Mouse (Mus musculus) midbrain, embryonic 13.5 days (tissue): ENCODE measurements around the gene Gm12216. TPM values are rescaled to one million over a fixed set of nuclear protein-coding genes. Genes with fewer than 3 reads are reported as not detected.

Experiments used
- ATAC-seq: fragments of 200-750 bp; cut with Nextera tagmentation; 2 replicates; pipeline ENCODE4 v1.8.0; 2017; ENCODE audit warnings: mild to moderate bottlenecking, moderate TSS enrichment, moderate library complexity
- H3K27ac ChIP-seq: fragments of 300-500 bp; sonication (generic); 2 replicates; pipeline ENCODE4 v1.5.1; 2015; ENCODE audit warnings: inconsistent platforms, mild to moderate bottlenecking, moderate library complexity
- H3K27me3 ChIP-seq: fragments of 300-500 bp; sonication (generic); 2 replicates; pipeline ENCODE4 v1.6.1; 2015; ENCODE audit warnings: mild to moderate bottlenecking, inconsistent platforms
- H3K36me3 ChIP-seq: fragments of 300-500 bp; sonication (generic); 2 replicates; pipeline ENCODE4 v1.6.1; 2015; ENCODE audit warnings: mild to moderate bottlenecking, inconsistent platforms
- H3K4me1 ChIP-seq: fragments of 300-500 bp; sonication (generic); replicated peaks from 2 replicates; pipeline ENCODE4 v1.6.1; 2015; ENCODE audit warnings: inconsistent platforms
- H3K4me2 ChIP-seq: fragments of 300-500 bp; sonication (generic); replicated peaks from 2 replicates; pipeline ENCODE4 v1.6.1; 2015; ENCODE audit warnings: moderate library complexity, mild to moderate bottlenecking, inconsistent platforms
- H3K4me3 ChIP-seq: fragments of 300-500 bp; sonication (generic); replicated peaks from 2 replicates; pipeline ENCODE4 v1.5.1; 2015; ENCODE audit warnings: mild to moderate bottlenecking, inconsistent platforms
- H3K9ac ChIP-seq: fragments of 300-500 bp; sonication (generic); replicated peaks from 2 replicates; pipeline ENCODE4 v1.6.1; 2015; ENCODE audit warnings: mild to moderate bottlenecking, inconsistent platforms
- H3K9me3 ChIP-seq: fragments of 300-500 bp; sonication (generic); 2 replicates; pipeline ENCODE4 v1.6.1; 2016; ENCODE audit warnings: mild to moderate bottlenecking, inconsistent platforms
- WGBS: fragments of 180-500 bp; shearing (Covaris S2); methylation state at CpG from one replicate; pipeline ENCODE4 v1.1.7; 2015; 5-methylcytosine and 5-hydroxymethylcytosine counted together
- polyA plus RNA-seq: library from polyadenylated mRNA; unstranded; fragments of >200 nt; fragmentation: Nextera tagmentation; extraction: Ambion mirVana; gene quantifications from 2 replicates; pipeline ENCODE4 v1.2.1, GENCODE M21; 2015

Gene Gm12216
- polyA plus RNA-seq, 1 experiment from 2014 or later = 0.40 TPM

DNA sequence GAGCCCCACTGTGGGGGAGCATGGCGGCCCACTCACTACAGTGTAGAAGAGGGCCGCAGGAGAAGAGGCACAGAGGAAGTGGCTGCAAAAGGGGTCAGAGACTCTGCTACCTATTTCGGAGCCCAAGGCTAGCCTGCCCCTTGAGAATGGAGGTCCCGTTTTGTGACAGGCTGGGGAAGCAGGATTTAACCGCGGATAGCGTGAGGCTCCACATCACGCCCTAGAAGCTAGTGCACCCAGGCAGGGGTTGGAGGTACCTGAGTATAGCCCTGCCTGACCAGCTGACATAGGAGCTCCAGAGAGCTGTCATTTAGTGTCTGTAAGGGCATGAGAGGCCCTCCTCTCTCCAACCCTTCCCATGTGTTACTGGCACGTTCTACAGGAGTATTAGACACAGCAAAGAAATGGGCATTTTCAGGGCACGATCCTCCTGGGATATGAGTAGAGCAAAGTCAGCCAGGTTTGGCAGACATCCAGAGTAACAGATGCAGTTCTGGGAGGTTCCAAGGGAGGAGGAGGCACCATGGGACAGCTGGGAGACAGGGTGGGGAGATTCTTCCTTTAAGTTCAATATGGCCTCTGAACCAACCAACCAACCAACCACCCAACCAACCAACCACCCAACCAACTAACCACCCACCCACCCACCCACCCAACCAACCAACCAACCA, 60.9 kb downstream of the Gm12216 start:
- no peak for ATAC-seq

DNA sequence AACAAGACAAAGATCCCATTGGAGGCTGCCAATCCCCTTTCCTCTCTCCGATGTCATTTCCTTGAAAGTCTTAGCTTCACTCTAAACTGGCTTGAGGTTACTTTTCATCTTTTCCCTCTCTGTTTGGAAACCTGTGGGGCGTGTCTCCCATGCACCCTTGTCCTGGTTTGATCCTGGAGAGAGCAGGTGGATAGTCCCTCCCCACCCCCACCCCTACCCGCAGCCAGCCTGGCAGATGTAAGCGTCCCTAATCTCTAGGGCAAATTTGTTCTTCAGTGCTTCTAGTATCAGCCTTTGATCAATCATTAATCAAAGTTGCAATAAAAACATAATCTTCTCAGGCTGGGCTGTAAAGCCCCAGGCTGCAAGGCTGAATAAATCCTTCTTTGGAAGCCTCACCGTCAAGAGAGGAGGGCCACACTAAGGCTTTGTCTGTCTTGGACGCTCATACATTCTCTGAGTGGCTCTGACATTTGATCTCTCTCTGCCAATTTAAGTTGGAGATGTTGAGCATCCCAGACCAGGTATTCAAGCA, 61.6 kb downstream of the Gm12216 start:
- ATAC-seq = no peak
- H3K4me2 ChIP-seq = no peak overlapping the region
- no peaks in the 10 kb centered on the region for H3K36me3 ChIP-seq
- H3K27ac ChIP-seq = no peak overlapping the region
- H3K4me3 ChIP-seq = no peak overlapping the region
- no peaks in the 10 kb centered on the region for H3K9me3 ChIP-seq
- no peaks in the 10 kb centered on the region for H3K27me3 ChIP-seq
- H3K9ac ChIP-seq = no peak overlapping the region
- 41% methylated on average over 6 of the region's 6 CpGs for WGBS
- peaks cover 14% of the 10 kb centered on the region for H3K4me1 ChIP-seq

More for the DNA sequence above, 60.9 kb downstream of the Gm12216 start:
- no peaks in the 10 kb centered on the region for H3K36me3 ChIP-seq
- H3K27me3 ChIP-seq = no peaks in the 10 kb centered on the region
- no peak overlapping the region for H3K4me2 ChIP-seq
- no peak overlapping the region for H3K27ac ChIP-seq
- H3K9me3 ChIP-seq = no peaks in the 10 kb centered on the region
- peaks cover 14% of the 10 kb centered on the region for H3K4me1 ChIP-seq
- H3K9ac ChIP-seq = no peak overlapping the region
- no peak overlapping the region for H3K4me3 ChIP-seq
- WGBS = 91% methylated on average over 10 of the region's 10 CpGs

DNA sequence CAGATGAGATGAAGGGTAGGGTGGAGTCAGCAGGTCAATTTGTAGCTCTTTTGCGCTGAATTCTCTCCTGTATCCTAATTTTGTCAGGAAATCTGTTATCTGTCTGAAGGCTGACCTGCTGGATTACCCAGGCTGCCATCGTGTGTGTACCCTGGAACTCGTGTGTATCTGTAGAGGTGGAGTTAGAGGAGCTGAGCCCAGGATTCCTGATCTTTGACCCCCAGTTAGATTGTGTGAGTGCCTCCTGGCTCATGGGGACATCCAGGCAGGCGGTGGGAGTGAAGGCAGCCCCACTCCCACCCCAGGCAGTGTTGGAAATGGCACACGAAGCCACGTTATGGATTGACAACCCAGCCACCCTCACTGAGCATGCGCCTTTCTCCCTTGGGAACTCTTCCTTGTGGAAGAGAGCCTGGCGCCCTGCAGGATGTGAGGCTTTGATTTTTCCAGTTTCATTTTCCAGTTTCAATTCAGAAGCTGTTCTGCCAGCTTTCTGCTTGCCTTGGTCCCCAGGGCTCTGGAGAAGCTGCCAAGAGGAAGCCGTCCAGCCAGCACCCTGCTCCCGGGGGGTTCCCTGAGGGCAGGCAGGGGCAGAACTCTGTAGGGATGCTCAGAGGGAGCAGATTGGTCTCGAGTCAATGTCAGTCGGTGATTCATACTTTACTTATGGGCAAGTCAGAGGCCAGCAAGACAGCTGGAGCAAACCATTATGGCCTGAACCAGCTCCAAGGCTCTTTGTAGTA, 62.5 kb downstream of the Gm12216 start:
- H3K27ac ChIP-seq = no peak overlapping the region
- no peaks in the 10 kb centered on the region for H3K27me3 ChIP-seq
- peaks cover 14% of the 10 kb centered on the region for H3K4me1 ChIP-seq
- no peak overlapping the region for H3K4me3 ChIP-seq
- H3K9ac ChIP-seq = no peak overlapping the region
- no peak for ATAC-seq
- H3K4me2 ChIP-seq = no peak overlapping the region
- 73% methylated on average over 12 of the region's 12 CpGs for WGBS
- H3K9me3 ChIP-seq = no peaks in the 10 kb centered on the region
- no peaks in the 10 kb centered on the region for H3K36me3 ChIP-seq

DNA sequence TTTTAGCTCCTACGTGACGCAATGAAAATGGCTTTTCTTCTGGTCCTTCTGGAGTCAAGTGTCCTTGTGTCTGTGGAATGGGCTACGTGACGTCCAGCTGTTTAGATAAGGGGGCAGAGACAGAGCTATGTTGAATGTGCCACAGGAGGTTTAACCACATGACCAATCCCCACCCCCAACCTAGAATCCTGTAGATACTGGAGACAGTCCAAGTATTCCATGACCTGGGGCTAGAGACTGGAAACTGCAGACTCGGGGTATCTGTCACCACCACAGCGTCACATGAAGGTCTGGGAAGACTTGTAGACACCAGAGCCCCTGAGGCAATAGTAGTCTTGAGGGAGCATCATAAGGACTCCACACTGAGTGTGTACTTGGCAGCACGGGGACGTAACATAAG, 63.2 kb downstream of the Gm12216 start:
- no peak for ATAC-seq
- Histone ChIP-seq H3K9me3 (no peaks in the 10 kb centered on the region), H3K36me3 (no peaks in the 10 kb centered on the region), H3K4me3 (no peak overlapping the region), H3K4me1 (peaks cover 14% of the 10 kb centered on the region), H3K27me3 (no peaks in the 10 kb centered on the region), H3K9ac (no peak overlapping the region), H3K4me2 (no peak overlapping the region), H3K27ac (no peak overlapping the region)
- 78% methylated on average over 8 of the region's 8 CpGs for WGBS

DNA sequence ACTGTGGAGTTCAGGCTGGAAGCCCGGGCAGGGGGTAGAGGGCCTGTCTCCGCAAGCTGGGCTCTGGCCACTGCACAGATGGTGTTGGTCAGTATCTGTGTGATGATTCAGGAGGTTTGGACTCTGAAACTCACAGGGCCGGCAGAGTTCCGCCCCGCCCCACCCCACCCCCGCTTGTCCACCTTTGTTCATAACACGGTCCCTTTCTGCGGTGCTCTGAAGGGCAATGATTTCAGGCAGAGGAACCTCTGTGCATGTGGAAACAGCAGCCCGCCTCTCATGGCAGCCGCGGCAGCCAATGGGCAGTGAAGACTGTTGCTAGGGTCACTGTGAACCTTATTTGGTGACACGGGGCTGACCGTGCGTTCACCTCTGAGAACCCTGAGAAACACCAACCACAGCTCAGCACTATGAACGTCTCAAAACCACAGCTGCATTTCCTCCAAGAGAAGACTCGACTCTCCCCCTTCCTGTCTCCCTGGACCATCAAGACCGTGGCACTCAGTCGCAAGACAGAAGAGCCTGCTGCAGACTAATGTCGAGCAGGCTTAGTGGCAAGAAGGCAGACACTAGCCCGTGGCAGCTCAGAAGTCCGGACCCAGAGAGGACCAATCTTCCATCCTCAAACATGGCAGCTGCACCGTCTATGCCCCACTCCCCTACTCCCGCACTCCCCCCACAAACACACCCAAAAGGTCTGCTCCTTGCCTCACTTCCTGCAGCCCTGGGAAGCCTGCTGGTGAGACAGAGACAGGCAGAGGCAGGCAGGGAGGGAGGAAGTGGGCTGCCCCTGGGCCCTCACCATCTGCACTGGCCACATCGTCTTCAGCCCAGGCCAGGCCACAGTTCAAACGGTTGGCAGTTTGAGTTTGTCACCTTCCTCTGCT, 64.1 kb downstream of the Gm12216 start:
- peaks cover 5% of the 10 kb centered on the region; the same call in 1 of the 2 replicates for H3K9me3 ChIP-seq
- ATAC-seq = no peak
- no peak overlapping the region for H3K4me2 ChIP-seq
- no peak overlapping the region for H3K9ac ChIP-seq
- H3K27ac ChIP-seq = no peak overlapping the region
- H3K36me3 ChIP-seq = no peaks in the 10 kb centered on the region
- H3K27me3 ChIP-seq = no peaks in the 10 kb centered on the region
- WGBS = 78% methylated on average over 25 of the region's 25 CpGs
- H3K4me3 ChIP-seq = no peak overlapping the region
- peaks cover 14% of the 10 kb centered on the region for H3K4me1 ChIP-seq

DNA sequence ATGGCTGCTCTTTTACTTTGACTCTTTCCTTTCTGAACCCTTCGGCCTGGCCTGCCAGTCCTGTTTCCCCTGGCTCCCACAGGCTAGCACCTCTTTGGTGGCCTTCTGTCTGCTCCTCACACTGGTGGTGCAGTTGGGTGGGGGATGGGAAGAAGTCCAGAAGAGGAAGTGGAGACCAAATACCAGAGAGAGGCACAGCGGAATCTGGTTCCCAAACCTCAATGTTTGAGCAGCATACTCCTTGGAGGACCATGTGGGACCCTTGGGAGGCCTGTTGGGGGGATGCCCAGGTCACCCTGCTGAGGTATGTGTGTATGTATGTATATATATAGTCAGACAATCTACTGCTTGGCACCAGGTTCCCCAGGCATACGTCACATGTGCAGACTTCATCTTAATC, 65.0 kb downstream of the Gm12216 start:
- Histone ChIP-seq H3K4me2 (no peak overlapping the region), H3K4me1 (peaks cover 14% of the 10 kb centered on the region), H3K36me3 (no peaks in the 10 kb centered on the region), H3K9me3 (peaks cover 5% of the 10 kb centered on the region; the same call in 1 of the 2 replicates), H3K9ac (no peak overlapping the region), H3K27me3 (no peaks in the 10 kb centered on the region), H3K27ac (no peak overlapping the region), H3K4me3 (no peak overlapping the region)
- WGBS = 87% methylated on average over 3 of the region's 3 CpGs
- ATAC-seq = no peak

DNA sequence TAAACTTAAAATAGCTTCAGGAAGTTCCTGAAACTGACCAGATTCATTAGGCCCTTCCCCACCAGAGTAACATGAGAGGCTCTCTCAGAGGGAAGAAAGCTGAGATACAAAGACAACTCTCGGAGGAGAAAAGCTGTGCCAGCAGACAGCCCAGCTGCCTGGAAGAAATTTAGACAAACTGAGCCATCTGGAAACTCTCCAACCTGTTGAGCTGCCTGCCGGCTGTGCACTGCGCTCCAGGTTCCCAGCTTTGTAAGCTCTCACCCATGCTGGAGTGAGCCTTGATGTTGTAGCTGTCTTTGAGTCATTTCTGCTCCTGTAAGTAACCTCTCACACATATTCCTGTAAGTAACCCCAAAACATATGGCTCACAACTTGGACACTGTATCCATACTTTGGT, 66.1 kb downstream of the Gm12216 start:
- WGBS = 84% methylated on average over 3 of the region's 3 CpGs
- no peak overlapping the region for H3K4me2 ChIP-seq

DNA sequence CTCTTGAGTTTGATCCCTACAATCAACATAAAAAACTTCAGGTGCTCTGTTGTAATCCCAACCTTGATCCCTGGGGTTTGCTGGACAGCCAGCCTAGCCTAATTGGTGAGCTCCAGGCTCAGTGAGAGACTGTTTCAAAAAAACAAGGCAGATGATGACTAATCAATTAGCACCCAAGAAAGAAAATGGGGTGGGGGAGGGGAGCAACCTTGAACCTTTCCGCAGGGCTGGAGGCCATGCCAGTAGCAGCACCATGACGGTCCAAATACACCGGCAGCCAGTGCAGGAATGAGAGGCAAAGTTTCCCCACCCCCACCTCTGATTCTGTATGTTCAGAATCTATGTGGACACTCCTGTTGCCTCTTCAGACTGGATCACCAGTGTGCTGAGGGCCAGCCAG, 69.8 kb downstream of the Gm12216 start:
- Histone ChIP-seq H3K27me3 (no peaks in the 10 kb centered on the region), H3K9ac (no peak overlapping the region), H3K9me3 (peaks cover 5% of the 10 kb centered on the region; the same call in 1 of the 2 replicates), H3K27ac (no peak overlapping the region), H3K4me3 (no peak overlapping the region), H3K4me2 (no peak overlapping the region), H3K4me1 (no peaks in the 10 kb centered on the region), H3K36me3 (no peaks in the 10 kb centered on the region)
- ATAC-seq = no peak
- 69% methylated on average over 3 of the region's 3 CpGs for WGBS

More for the DNA sequence above, 66.1 kb downstream of the Gm12216 start:
- no peak overlapping the region for H3K4me3 ChIP-seq
- H3K4me1 ChIP-seq = peaks cover 14% of the 10 kb centered on the region
- H3K9me3 ChIP-seq = peaks cover 5% of the 10 kb centered on the region; the same call in 1 of the 2 replicates
- H3K27ac ChIP-seq = no peak overlapping the region
- H3K27me3 ChIP-seq = no peaks in the 10 kb centered on the region
- no peak overlapping the region for H3K9ac ChIP-seq
- ATAC-seq = no peak
- H3K36me3 ChIP-seq = no peaks in the 10 kb centered on the region

DNA sequence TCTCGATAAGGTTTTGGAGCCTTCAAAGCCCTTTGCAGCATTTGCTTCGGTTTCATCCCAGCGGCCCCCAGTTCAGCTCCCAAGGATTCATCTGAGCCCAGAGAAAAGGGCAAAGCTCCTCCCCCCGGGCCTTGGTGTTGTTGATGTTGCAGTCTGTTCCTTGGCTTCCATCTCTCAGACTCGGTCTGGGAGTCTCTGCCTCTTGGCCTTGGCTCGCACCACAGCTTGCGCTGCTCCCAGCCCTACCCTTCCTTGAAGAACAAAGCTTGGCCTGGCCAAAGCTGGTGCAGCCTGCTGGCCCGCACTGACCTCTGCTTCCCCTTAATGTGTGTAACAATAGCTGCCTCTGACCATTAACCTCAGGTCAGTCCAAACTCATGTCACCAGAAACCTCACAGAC, 70.9 kb downstream of the Gm12216 start:
- no peaks in the 10 kb centered on the region for H3K27me3 ChIP-seq
- H3K9me3 ChIP-seq = peaks cover 5% of the 10 kb centered on the region; the same call in 1 of the 2 replicates
- no peak overlapping the region for H3K27ac ChIP-seq
- no peak overlapping the region for H3K4me3 ChIP-seq
- WGBS = 69% methylated on average over 8 of the region's 8 CpGs
- no peak overlapping the region for H3K9ac ChIP-seq
- no peak overlapping the region for H3K4me2 ChIP-seq
- ATAC-seq = no peak
- no peaks in the 10 kb centered on the region for H3K36me3 ChIP-seq
- H3K4me1 ChIP-seq = no peaks in the 10 kb centered on the region

DNA sequence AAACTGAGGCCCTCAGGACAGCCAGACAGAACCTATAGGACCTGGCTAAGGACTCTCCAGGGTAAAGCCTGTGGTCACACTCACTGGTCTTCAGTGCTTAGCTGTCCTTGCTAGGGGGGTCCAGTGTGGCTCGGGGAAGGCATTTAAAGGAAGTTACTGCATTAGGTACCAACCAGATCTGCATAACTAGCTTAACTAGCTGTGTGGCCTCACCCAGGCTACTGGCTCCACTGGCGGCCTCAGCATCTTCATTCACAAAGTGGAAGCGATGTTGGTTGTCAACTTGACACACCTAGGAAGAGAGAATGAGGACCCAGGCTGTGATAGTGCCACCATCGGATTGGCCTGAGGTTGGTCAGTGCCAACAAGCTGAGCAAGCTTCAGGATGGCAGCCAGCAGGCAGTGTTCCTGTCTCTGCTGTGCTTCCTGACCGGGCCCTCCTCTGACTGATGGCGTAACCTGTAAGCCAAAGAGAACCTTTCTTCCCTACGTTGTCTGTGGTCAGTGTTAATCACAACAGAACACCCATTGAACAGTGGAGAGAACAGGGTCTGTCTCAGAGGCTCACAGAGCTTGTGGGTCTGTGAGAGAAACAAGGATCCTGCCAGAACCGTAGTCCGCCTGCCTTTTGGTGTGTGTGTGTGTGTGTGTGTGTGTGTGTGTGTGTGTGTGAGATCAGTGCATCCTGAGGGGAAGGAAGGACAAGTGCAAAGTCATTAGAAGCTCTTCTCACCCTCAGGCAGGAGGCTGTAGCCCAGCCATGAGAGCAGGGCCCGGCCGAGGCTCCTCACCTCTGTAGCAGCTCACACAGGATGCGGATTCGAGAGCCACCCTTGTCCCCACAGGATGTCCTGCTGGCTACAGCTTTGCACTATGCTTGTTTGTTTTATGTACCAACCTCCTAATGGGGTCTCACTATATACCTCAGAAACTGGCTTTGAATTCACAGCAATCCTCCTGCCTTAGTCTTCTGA, 72.7 kb downstream of the Gm12216 start:
- Histone ChIP-seq H3K4me1 (no peaks in the 10 kb centered on the region), H3K9ac (no peak overlapping the region), H3K4me3 (no peak overlapping the region), H3K27me3 (no peaks in the 10 kb centered on the region), H3K36me3 (no peaks in the 10 kb centered on the region), H3K27ac (no peak overlapping the region), H3K4me2 (no peak overlapping the region), H3K9me3 (peaks cover 5% of the 10 kb centered on the region; the same call in 1 of the 2 replicates)
- no peak for ATAC-seq
- 80% methylated on average over 13 of the region's 13 CpGs for WGBS
